Mouse (Mus musculus) MN1 (cell line): ENCODE measurements around the gene Camta1.

Source experiments
- DNase-seq: peaks from one replicate; pipeline ENCODE4 v3.0.0-alpha.2; 2016; ENCODE audit warnings: low spot score

Camta1 gene

DNA sequence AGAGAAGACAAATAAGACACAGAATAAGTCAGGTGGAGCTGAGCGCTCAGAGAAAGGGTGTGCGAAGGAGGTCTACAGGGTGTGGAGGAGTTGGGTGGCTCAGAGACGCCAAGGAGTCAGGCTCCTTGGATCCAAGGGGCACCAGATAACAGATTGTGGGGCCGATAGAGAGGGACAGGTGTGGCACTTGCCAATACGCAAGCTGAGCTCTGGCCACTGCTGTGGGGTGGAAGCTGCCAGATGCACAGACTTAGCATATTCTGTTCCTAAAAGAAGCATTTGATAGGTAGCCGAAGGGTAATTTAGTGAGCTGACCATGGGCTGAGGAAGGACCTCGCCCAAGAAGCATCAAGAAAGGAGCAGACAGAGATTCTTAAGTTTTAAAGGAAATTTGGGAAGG, 177.1 kb downstream of the Camta1 start:
- no peak for DNase-seq

DNA sequence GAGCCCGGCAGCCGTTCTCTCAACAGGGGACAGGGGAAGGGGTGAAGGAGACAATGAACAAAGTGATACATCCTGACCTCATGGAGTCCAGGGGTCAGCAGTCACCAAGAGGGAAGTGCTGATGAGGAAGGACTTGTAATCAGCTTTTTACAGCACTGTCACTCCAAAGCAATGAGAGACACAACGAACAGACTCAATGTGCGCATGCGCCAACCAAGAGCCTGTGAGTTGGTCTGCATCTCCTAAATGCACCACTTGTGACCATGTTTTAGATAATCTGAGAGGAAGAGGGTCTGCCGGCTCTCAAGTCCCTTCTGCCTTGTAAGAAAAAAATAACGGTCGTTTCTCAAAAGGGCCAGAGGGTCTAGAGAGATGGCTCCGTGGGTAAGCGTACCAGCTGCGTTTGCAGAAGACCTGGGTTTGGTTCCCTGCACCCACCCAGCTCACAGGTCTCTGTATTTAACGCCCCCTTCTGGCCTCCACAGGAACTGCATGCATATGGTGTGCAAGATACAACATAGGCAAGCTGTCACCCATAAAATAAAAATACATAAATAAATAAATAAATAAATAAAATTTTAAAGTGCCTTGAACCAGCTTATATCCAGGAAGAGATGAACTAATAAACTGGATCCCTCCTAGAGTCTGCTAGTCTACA, 178.7 kb downstream of the Camta1 start:
- no peak for DNase-seq

DNA sequence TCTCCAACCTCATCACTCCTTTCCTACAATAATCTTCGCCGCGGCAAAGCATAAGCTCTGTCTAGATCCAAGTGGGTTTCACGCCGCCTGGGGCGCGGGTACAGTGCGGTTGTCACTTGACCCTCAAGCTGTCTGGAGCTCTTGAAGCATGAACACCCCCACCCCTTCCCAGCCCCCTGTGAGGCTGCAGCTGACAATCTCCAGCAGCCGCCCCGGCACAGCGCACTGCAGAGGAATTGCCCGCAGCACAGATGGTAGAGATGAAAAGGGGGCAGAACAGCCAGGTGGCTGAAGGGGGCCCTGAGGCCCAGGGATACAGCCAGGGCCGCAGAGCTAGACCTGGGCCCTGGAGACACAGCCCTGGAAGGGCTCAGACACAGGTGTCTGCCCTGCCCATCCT, 189.2 kb downstream of the Camta1 start:
- no peak for DNase-seq

- DNase-seq = peak; percentile 17
These were observed 195.2 kb downstream of the Camta1 start for GRCm38 (mm10) chr4:151666411-151666901.

GRCm38 (mm10) chr4:151661486-151661885, 200.2 kb downstream of the Camta1 start:
- DNase-seq = no peak

DNA sequence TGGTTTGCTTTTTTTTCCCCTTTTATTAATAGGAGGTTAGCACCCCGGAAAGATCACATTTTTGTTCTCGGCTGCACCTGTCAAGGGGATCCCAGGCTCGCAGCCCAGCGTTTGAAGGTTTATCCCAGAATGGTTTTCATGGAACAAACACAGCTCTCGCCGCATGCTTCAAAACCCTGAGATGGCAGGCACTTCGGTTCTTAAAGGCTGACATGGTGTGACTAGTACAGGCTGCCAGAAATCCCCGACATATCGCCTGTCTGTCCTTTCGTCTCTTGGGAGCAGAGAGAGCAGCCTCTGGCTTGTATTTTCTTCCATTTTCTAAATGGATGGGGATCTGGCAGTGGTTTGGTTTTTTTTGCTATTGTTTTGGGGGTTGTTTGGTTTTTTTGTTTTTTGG, 205.2 kb downstream of the Camta1 start:
- no peak for DNase-seq

GRCm38 (mm10) chr4:151655637-151656385, 205.9 kb downstream of the Camta1 start:
- DNase-seq = no peak

DNA sequence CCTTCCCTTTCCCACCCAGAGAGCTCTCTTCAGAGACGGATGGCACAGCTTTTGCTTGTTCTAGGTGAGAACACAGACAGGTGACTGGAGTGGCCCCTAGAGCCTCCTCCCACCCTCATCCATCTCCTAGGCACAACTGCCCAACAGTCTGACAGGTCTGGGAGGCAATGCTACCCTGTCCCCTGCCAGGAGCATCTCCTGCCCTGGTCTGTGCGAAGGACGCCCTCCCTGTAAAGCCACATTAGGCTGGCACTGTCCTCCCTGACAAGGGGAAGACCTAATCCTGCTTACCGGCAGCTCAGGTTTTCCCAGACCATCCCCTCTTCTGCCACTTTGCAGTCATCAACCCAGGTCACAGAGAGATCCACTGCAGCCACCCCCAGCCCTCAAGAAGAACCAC, 206.4 kb downstream of the Camta1 start:
- DNase-seq = no peak

DNA sequence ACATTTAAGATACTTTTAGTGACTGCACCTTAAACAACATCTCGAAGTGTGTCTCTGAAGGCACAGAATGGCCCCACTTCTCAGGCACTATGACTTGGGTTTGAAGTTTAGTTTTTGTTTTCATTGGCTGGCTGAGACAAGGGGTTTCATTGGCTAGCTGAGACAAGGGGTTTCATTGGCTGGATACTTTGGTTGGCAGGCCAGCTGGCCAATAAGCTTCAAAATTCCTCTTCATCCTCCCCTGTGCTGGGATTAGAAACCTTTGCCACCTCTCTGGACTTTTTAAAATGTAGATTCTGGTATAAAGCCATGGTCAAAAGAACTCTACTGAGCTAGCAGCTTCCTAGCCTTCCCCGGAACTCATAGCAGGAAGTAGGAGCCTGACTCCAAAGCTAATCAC, 219.3 kb downstream of the Camta1 start:
- no peak for DNase-seq

- DNase-seq = no peak
These were observed 220.7 kb downstream of the Camta1 start for GRCm38 (mm10) chr4:151640971-151641370.

GRCm38 (mm10) chr4:151638941-151639340, 222.7 kb downstream of the Camta1 start:
- peak; percentile 39 for DNase-seq

- DNase-seq = no peak
These were observed 224.3 kb downstream of the Camta1 start for GRCm38 (mm10) chr4:151637348-151637747.

DNA sequence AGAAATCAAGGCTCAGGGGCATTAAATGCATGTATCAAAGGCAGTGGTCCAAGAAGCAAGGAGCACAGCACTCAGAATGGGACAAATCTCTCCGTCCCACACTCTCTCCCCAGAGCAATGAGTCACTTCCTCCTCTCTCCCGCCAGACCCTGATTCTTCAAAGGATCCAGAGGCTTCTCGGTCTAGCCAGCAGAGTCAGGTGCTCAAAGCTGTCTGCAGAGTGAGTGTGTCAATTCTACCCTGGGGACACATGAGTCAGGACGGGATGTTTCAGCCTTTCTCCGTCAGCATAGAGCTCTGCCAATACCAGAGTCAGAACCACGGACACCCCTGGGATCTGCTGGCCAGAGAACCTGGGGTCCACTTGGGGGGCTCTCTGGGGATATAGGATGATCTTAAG, 226.9 kb downstream of the Camta1 start:
- DNase-seq = peak; percentile 91

GRCm38 (mm10) chr4:151633795-151634194, 227.9 kb downstream of the Camta1 start:
- DNase-seq = no peak

GRCm38 (mm10) chr4:151632321-151632720, 229.4 kb downstream of the Camta1 start:
- no peak for DNase-seq

DNA sequence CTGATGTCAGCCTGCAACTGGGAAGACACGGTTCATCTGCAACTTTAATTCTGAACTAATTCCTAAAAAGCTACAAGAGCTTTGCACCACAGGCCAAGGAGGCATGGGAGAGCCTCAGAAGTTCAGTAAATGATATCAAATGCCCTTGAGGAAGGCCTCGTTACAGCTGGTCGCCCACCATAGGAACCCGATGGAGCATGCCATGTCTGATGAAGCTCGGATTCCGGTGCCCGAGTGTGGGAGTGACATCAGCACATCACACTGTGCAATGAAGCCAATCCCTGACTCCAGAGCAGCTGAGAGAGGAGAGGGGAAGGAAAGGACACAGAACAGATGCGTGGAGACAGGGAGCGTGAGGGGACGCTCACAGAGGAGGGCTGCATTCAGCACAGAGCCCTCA, 231.0 kb downstream of the Camta1 start:
- peak; percentile 34 for DNase-seq

DNA sequence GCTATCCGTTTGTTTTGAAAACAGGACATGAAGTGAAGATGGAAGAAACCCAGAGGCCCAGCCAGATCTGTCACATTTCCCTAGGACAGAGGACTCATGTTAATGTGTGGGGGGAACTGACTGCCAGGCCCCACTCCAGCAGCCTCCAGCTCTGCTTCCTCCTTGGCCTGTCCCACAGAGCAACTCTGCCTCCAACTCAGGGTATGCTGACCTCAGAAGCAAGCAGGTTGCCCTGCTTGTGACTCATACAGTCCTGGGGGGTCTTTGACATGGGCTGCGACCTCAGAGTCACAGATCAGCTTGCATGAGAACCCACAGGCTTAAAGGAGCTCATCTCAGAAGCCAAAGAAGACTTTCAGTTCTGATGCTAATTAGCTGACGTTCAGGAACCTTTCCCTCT, 231.4 kb downstream of the Camta1 start:
- no peak for DNase-seq

- DNase-seq = peak; percentile 34
These were observed 242.1 kb downstream of the Camta1 start for GRCm38 (mm10) chr4:151619541-151620016.

DNA sequence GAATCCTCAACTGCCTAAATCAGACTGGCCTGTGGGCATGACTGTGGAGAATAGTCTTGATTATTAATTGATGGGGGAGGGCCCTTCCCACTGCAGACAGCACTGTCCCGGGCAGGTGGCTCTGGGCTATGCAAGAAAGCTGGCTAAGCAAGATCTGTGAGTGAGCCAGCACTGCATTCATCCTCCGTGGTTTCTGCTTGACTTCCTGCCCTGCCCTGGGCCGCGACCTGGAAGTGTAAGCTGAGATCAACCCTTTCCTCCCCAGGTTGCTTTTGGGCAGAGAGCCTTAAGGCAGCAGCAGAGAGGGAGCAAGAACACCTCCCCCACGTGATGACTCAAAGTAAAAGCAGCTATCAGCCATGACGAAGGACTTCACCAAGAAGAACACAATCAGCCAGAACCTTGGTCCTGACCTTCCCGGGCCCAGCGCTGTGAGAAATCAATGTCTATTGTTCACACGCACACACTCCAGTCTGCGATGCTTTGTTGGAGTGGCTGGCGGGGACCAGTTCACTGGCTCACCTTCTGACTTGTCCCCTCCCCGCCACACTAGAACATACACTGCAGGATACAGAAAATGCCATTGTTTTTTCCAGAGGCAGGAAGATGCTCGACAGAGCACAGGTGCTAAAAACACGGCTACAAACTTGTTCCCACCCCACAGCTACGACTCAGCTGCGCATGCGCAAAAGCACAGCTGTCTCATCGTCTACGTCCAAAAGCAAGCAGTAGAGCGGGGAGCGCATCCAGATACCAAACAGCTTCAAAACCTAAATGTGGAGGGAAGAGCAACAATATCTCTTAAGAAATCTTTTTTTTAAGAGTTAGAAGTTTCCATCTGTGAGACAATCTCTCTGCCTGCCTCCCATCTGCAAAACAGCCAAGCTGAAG, 243.0 kb downstream of the Camta1 start:
- peak; percentile 69 for DNase-seq

DNA sequence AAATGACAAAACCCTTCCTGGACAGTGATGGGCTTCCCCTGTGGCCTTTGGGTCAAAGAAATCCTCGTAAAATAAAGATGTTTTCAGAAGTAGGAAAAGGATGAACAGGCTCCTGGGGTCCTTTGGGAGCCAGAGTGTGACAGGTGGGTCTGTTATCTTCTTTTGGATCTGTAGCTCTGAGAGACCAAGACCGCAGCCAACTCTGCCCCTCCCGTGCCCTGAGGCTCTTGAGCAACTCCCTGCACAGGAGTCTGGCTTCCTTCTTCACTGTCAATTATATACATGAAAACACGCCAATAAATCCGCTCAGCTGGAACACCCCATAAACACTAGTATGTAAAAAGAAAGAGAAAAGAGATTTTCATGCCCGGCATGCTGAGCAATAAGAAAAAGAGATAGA, 250.1 kb downstream of the Camta1 start:
- DNase-seq = peak; percentile 25

- DNase-seq = peak; percentile 75
These were observed 251.4 kb downstream of the Camta1 start for GRCm38 (mm10) chr4:151610266-151610665.

GRCm38 (mm10) chr4:151604907-151605306, 256.8 kb downstream of the Camta1 start:
- DNase-seq = no peak
